Mouse (Mus musculus) splenic B cell, adult 2 months (primary cell): ENCODE results near the gene Tmem59.

Source experiments
- DNase-seq: peaks from one replicate; pipeline ENCODE4 v3.0.0-alpha.2; 2011; ENCODE audit warnings: low read depth, low spot score
- H3K27me3 ChIP-seq: 2 replicates; pipeline ENCODE4 v1.6.1; 2012; ENCODE audit warnings: mild to moderate bottlenecking, low read length, moderate library complexity, mixed read lengths; ENCODE audit not compliant: control insufficient read depth, poor library complexity, insufficient read depth, severe bottlenecking
- H3K36me3 ChIP-seq: 2 replicates; pipeline ENCODE4 v1.6.1; 2012; ENCODE audit warnings: mild to moderate bottlenecking, low read length, moderate library complexity, mixed read lengths; ENCODE audit not compliant: control insufficient read depth, poor library complexity, insufficient read depth, severe bottlenecking

Gene Tmem59

GRCm38 (mm10) chr4:107243365-107244333 is 65.5 kb downstream of the Tmem59 start:
- Histone ChIP-seq H3K27me3 (no peaks in the 10 kb centered on the region), H3K36me3 (peaks cover 10% of the 10 kb centered on the region)
- no peak for DNase-seq

GRCm38 (mm10) chr4:107245368-107245767 is 67.2 kb downstream of the Tmem59 start:
- DNase-seq = no peak
- Histone ChIP-seq H3K36me3 (peaks cover 5% of the 10 kb centered on the region; the same call in 1 of the 2 replicates), H3K27me3 (no peaks in the 10 kb centered on the region)

- DNase-seq = no peak
- Histone ChIP-seq H3K27me3 (no peaks in the 10 kb centered on the region), H3K36me3 (0 out of 2 replicates have a peak, but pooled peaks cover 2% of the 10 kb centered on the region)
Measured at GRCm38 (mm10) chr4:107246040-107246439, 67.8 kb downstream of the Tmem59 start.

- 0 out of 2 replicates have a peak, but pooled peaks cover 2% of the 10 kb centered on the region for H3K36me3 ChIP-seq
- no peak for DNase-seq
- H3K27me3 ChIP-seq = no peaks in the 10 kb centered on the region
Measured at GRCm38 (mm10) chr4:107247110-107247509, 68.9 kb downstream of the Tmem59 start.

GRCm38 (mm10) chr4:107248061-107248460 is 69.9 kb downstream of the Tmem59 start:
- no peak for DNase-seq
- H3K27me3 ChIP-seq = no peaks in the 10 kb centered on the region
- H3K36me3 ChIP-seq = 0 out of 2 replicates have a peak, but pooled peaks cover 2% of the 10 kb centered on the region

- no peaks in the 10 kb centered on the region for H3K27me3 ChIP-seq
- DNase-seq = no peak
- H3K36me3 ChIP-seq = 0 out of 2 replicates have a peak, but pooled peaks cover 2% of the 10 kb centered on the region
Measured at GRCm38 (mm10) chr4:107249471-107249870, 71.3 kb downstream of the Tmem59 start.

GRCm38 (mm10) chr4:107250494-107250893 is 72.3 kb downstream of the Tmem59 start:
- no peaks in the 10 kb centered on the region for H3K36me3 ChIP-seq
- no peaks in the 10 kb centered on the region for H3K27me3 ChIP-seq
- DNase-seq = peak; percentile 72
